Mouse (Mus musculus): ENCODE data around the gene Gm27021.
"Not testable (repeated sequence)": the region's sequence is repeated elsewhere in the genome, so short reads cannot be mapped to it uniquely, and the experiment has no call there.

Gene Gm27021

DNA sequence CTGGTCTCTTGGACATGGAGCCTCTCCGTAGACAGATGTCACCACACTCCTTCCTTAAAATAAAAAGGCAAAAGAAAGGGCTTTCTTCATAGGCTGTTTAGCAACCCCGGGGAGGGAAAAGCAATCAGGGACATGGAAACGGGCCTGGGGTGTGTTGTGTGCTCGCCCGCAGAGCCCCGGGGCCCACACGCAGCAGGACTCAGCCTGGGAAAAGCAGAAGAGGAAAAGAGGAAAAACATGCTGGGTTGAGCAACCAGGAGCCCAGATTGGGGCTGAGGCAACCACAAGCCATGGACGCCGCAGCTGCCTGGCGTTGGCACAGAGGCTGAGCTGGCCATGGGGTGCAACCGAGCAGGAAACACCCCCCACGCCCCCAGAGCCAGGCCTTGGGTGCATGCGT is 18.2 kb upstream of the Gm27021 start:
- no peak for DNase-seq (ENCODE audit: extremely low read depth, low read depth, low spot score)

DNA sequence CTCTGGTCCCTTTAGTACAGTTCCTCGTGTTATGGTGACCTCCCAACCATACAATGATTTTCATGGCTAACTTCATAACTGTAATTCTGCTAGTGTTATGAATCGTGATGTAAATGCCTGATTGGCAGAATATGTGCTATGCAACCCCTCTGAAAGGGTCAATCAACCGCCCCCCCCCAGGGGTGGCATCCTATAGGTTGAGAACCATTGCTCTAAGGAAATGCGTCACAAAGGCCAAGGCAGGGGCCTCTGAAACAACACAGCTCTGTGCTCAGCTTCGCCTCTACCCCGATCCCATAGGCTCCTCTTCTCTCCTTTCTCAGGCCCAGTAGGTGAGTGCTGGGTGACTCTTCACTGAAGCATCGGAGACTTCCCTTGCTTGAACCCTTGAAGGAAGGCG is 17.7 kb upstream of the Gm27021 start:
- no peak for DNase-seq (ENCODE audit: extremely low read depth, low read depth, low spot score)

DNA sequence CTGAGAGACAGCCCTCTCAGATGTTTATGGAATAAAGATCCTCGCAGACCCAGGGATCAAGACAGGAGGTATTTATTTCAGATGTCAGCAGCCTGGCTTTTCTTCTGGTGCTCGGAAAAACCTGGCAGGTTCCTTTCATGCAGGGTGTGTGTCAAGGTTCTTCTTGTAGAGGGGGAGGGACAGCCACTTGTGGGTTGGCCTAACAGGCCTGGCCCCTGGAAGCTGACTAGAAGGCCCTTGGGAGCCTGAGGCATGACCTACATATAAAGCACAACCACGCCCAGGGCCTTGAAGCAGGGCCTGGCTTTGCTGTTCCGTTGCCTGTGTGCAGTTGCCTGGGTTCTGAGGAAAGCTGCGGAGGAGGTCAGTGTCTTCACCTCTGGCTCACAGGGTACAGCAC is 17.2 kb upstream of the Gm27021 start:
- no peak for DNase-seq (ENCODE audit: extremely low read depth, low read depth, low spot score)

DNA sequence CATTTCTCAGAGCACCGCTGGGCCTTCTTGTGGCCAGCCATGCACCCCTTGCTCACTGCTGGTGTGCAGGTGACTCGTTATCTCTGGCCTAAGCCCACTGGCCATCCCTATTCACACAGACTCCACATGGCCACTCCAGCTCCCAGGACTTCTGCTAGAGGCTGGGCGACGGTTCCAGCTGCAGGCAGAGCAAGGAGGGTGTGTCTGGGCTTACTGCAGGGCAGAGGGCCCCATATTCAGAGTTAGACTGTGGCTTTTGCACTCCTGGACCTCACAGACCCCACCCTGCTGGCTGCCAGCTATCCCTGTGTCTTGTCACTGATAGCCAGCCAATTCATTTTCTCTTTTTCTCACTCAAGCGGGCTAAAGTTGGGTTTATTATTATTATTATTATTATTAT is 16.2 kb upstream of the Gm27021 start:
- DNase-seq (ENCODE audit: extremely low read depth, low read depth, low spot score), result no peak

DNA sequence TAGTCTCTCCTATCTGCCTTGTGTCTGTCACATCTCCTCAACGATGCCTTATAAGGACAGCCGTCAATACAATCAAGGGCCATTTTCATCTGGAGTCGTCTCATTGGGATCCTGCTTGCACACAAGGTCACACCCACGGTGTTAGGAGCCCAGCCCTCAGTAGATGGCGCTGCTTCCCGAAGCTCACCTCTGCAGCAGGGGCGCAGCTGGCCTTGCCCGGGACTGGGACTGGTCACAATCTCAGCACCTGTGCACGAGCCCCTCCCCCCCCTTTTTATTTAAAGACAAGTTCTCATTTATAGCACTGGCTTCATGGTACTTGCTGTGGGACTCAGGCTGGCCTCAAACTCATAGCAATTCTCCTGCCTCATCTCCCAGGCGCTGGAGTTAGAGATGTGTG is 15.7 kb upstream of the Gm27021 start:
- DNase-seq (ENCODE audit: extremely low read depth, low read depth, low spot score), result no peak

DNA sequence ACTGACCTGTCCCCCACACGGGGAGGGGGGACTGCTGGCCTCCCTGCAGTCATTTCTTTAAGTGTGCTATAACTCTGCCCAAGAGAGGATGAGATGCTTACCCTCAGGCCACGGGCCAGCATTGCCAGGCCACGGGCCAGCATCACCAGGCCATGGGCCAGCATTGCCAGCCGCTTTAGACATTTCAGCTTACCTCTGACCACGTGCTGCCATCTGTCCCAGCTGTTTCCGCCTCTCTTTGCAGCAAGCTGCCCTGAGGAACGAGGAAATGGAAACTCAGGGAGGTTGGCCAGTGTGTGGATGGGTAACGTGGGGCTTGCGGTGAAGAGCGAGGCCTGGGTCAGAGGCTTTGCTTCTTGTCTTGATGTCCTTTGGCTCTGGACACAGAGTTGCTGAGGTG is 13.2 kb upstream of the Gm27021 start:
- no peak for DNase-seq (ENCODE audit: extremely low read depth, low read depth, low spot score)

DNA sequence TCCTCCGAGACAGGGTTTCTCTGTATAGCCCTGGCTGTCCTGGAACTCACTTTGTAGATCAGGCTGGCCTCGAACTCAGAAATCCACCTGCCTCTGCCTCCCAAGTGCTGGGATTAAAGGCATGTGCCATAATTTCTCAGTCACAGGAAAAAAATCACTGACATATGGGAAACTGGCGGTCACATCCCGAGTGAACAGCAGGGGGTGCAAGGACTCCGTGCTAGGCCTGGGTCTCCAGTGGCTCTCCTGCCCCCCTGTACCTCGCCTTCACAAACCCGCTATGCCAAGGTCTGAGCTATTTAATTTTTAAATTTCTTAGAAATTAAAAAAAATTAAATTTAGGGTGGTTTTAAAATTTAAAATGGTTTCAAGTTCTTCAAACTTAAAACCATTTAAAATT is 12.5 kb upstream of the Gm27021 start:
- not testable (repeated sequence) for DNase-seq (ENCODE audit: extremely low read depth, low read depth, low spot score)

DNA sequence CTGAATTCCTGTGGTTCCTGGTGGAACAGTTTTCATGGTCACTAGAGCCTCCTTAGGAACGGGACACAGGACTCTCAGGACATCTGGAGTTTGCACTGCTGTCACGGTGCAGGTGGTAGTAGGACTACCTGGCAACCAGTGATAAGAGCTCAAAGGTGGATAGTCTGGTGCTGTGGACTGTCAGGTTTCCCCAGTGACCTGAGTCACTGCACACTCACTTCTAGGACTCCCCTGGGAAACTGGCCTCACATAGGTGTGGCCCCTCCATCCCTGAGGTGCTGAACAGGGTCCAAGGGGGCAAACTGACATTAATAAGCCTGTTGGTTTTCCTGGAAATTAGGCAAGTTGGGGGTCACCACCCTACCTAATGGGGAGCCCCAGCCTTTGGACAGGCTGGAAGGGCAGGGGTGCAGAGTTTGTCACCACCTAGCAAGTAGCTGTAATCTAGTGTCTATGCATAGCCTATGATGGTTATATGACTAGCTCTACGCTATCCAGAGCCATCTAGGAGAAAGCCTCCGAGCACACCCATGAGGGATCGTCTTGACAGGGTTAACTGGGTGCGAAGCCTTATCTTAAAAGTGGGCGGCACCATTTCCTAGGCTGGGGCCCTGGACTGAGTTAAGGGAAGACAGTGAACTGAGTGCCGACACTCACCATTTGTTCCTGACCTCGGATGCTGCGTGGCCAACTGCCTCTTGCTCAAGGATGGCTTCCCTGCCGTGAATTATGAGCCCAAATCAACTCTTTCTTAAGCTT is 11.9 kb upstream of the Gm27021 start:
- DNase-seq (ENCODE audit: extremely low read depth, low read depth, low spot score), result no peak

DNA sequence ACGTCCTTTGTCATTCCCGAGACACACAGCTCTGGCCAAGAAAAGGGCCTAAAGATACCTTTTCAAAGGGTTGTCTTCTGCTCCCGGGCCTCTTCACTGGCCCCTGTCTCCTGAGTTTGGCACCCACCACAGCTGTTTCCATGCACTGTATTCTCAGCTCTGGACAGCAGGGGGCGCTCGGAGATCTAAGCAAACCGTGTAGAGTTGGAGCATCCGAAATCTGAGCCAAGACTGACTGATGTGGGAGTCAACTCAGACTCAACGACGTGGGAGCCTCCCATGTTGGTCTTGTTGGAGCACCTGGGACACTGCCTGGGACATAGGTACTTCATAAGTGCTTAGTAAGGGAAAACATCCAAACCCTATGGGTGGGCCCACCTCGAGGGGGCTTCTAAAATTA is 10.6 kb upstream of the Gm27021 start:
- DNase-seq (ENCODE audit: extremely low read depth, low read depth, low spot score), result no peak

DNA sequence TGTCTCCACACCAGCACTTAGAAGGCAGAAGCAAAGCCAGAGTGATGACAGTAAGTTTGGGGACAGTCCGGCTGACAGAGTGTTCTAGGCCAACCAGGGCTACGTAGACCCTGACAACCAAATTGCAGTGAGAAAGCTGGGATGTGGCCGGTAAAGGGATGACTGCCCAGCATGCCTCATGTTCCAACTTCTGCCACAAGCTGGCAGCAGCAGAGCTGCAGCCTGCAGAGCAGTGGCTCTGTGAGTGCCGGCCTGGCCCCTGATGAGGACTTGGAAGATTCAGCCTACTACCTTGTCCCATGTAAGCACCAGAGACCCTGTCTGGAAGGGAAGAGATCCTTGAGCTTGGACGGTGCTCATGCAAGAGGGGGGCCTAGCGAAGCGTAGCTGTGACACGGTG is 7.8 kb upstream of the Gm27021 start:
- DNase-seq (ENCODE audit: extremely low read depth, low read depth, low spot score), result no peak

DNA sequence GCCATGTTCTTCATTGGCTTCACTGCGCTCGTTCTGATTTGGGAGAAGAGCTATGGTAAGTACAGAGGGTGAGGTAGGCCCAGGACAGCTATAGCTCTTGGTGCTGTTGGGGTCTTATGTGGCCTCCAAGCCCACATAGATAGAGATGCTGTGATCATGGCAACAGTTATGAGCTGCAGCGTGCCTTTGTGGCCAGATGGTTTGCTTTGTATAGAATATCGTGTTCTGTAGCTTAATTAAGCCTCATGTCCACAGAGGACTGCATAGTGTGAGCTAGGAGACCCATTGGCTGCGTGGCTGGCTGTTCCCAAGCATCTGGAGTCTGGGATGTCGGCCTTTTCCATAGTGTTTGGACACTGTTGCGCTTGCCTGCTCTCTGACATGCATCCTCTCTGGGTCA is 5.4 kb upstream of the Gm27021 start:
- DNase-seq (ENCODE audit: extremely low read depth, low read depth, low spot score), result no peak

DNA sequence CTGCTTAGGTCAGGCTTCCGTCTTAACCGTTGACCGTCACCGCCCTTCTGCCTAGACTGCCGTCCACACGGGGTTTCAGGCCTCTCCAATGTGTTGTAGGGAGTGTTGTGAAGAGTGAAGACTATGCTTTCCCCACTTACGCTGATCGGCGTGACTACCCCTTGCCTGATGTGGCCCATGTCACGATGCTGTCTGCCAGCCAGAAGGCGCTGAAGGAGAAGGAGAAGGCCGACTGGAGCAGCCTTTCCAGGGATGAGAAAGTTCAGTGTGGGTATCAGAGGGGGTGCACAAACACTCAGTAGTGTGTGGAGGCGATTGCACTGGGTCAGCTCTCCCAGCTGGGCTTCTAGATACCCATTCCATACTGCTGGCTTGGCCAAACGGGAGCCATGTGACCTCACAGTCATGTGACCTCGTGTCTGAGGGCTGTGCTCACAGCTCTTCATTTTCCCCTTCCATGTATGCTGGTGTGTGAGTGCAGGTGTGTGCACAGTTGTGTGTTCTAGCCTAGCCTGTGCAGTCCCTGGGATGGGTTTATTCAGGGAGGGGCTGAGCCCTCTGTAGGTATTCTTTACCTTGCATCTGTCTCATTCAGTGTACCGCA is 4.8 kb upstream of the Gm27021 start:
- DNase-seq (ENCODE audit: extremely low read depth, low read depth, low spot score), result no peak

DNA sequence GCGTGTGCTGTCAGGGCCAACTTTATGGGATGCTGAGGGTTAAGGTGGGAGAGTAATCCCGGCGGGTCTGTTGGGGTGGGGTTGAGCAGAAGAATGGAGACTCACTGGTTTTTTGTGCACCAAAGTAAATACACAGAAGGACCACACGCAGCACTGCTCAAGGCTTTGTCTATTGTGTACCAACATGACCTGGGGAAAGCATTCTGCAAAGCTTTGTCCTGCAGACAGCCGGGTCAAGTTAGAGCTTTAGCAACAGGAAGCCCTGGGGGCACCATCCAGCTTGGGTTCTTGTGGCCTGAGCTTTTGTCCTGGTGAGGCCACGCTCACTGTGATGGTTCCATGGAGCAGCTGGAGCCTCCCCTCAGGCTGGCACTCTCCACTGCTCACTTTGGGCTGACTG is 3.9 kb upstream of the Gm27021 start:
- no peak for DNase-seq (ENCODE audit: extremely low read depth, low read depth, low spot score)

DNA sequence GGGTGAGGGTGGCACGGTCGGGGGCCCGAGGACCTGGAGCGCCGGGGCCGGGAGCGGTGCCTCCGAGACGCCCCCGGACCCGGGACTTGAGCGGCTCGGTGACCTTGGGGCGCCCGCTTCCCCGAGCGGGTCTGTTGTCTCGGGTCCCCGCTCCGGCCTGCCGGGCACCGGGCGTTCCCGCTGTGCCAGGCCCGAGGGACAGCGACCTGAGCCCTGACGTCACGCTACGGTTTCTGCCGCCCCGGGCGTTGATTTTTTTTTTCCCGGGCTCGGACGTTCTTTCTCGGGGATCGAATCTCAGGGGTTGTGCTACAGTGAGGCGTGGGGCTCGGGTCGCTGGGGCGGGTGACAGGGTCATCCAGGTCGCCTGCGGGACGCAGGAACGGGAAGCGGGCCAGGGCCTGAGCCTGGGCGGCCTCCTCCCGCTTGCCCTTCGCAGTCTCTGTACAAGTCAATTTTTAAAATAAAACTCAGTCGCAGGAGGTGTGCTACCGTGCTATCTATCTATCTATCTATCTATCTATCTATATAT is 561 bp upstream of the Gm27021 start, which contains the start of gene Emc8:
Gene Emc8 (minus strand): TSS at position 200 of the 532 bp plus-strand sequence.
- DNase-seq (ENCODE audit: extremely low read depth, low read depth, low spot score), result no peak

DNA sequence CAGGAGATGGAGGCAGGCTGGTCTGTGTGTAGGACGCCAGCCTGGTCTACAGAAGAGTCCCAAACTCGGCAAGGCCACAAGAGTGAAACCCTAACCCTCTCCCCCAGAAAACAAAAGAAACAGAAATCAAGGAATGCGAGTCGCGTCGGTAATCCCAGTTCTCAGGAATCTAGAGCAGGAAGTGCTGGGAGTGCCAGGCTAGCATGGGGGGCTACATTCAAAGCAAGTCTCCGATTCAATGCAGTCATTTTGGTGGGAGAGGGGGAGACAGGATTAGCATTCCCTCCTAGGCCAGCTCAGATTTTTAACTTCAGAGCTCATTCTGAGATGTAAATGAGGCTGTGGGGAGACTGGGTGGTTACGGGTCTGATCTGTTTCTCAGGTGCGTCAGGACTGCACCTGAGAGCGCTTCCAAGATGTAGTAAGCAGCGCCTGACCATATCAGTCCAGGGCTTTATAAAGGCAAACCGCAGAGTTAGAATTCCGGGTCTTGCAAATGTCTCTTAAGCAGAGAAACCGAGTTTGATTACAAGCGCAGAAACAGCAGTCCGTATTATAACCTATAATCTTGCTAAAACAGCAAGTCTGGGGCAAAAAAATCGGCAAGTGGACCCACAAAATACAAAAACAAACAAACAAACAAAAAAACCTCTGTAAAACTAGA is 940 bp downstream of the Gm27021 start:
- DNase-seq (ENCODE audit: extremely low read depth, low read depth, low spot score), result no peak

DNA sequence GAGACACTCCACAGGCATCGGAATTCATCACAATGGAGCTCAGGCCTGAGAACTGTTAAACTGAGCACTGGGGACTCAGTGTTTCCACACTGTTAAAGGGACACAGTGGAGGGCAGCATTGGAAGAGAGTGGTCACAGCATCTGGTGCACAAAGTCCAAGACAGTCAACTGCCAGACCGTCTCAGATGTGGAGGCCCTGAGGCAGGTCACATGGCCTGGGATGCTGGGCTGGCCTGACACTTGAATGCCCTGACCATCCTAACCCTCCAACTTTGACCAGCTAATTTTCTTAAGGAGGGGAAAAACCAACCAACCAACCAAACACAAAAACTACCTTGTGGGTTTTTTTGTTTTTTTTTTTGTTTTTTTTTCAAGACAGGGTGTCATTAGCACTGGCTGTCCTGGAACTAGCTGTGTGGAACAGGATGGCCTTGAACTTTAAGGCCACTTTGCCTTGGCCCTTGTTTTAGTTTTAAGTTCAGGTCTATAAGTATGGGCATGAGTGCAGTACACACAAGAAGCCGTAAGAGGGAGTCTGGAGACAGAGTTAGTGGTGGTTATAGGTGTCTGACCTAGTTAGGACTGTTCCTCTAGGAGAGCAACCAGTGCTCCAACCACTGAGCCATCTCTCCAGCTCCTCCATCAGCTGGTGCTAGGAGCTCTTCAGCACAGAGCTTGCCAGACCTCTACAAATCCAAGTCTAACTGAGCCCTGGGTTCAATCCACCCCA is 2.0 kb downstream of the Gm27021 start:
- DNase-seq (ENCODE audit: extremely low read depth, low read depth, low spot score), result no peak

DNA sequence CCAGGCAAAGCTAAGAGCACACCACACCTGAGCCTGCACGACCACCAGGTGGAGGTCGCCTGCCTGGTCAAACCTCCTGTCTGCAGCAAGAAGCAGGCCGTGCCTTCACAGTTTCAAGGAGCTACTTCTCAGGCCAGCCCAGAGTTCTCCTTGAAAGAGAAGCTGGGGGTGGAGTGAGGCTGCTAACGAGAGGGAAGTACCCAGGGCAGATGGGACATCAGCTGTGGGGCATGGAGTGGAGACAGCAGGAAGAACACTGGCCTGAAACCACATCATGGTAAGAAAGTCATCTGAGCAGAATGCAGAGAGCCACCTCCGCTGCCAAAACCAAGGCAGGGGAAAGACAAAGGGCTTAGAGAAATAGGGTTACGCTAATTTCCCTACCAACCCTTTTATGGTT is 3.3 kb downstream of the Gm27021 start:
- DNase-seq (ENCODE audit: extremely low read depth, low read depth, low spot score), result no peak

DNA sequence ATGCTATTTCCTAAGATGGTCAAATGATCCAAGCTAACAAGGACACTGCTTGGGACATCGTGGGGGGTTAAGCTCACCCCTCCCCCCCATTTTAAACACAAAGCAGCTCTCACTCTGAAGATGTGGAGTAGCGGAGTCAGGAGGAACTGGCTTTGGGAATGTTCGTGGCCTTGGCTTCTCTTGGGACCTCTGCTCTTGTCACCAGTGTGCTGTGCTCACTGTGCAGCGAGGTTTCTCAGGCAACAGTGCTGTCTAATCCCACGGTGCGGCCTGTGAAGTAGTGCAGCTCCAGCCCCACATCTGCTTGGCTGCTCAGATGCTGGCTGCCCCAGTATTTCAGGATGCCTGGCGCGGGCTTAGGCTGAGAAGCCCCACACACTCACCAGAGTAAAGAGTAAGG is 10.5 kb downstream of the Gm27021 start:
- DNase-seq (ENCODE audit: extremely low read depth, low read depth, low spot score), result no peak

DNA sequence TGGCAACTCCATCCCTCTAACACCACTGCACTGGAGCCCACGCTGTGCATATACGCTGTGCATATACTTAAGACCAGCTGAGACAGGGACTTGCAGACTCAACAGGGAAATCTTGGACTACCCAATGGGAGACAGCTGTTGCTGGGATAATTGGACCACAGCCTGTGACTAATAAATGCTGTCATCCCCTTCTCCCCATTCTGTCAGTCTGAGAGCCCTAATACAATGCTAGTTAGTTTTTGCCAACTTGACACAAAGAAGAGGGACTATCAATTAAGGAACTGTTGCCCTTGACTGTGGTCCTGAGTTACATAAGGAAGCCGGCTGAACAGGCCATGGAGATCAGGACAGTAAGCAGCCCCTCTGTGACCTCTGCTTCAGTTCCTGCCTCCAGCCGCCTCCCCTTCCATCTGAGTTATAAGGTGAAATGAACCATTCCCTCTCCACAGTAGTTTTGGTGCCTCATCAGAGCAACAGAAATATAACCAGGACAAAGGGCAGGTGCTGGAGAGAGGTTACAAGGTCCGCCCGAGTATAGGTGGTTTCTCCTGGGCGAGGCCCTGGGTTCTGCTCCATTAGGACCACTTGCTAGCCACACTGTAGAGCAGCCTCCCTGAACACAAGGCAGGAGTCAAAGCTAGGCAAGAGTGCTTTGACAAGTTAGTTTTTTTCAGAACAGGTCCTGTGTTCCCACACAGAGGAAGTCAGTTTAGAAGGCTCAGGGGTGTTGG is 11.4 kb downstream of the Gm27021 start:
- DNase-seq (ENCODE audit: extremely low read depth, low read depth, low spot score), result no peak

DNA sequence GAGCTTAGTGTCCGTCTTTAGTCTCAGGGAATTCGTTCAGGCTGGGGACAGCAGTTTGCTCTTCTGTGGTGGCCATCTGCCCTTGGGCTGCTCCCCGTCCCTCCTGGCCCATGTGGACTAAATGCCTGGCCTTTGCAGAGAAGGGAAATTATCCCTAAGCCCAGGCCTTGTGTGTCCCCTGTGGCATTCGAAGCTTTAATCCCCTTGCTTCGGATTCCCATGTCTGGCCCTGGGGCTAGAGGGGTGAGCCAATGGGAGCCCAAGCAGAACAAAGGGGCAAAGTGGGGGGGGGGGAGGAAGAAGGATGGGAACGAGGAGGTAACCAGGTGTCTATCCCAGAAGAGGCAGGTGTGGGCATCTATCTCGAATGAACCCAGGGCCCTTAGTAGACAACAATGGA is 20.3 kb downstream of the Gm27021 start, which contains the start of gene 1190005I06Rik:
Gene 1190005I06Rik (minus strand): TSS at position 101 of the 400 bp plus-strand sequence.
- no peak for DNase-seq (ENCODE audit: extremely low read depth, low read depth, low spot score)

DNA sequence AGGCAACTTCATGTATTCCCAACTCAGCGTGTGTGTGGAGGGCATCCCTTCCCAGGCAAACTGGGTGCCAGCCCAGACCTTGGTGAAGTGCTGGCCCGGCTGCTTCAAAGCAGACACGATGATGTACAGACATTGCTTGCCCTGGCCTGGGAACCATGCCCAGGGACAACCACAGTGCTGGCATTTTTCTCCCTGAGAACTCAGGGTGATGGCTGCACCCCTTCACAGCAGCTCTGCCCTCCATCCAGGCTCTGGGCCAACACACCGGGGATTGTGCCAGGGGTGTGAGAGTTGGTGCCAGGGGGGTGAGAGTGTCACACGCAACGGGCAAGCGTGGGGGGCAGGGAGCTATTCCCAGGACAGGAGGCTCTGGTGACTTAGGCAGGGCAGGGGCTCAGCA is 23.2 kb downstream of the Gm27021 start:
- DNase-seq (ENCODE audit: extremely low read depth, low read depth, low spot score), result no peak

All from fat pad, adult 2 months (tissue).